Mouse (Mus musculus) adrenal gland, adult (tissue): ENCODE results near the gene Zscan10.

Source experiments
- DNase-seq, 2 experiments: peaks; one replicate each; pipeline ENCODE4 v3.0.0; 2022 to 2023; ENCODE audit warnings: low spot score in 1 of 2; ENCODE audit not compliant: inconsistent age in 2 of 2

Zscan10 gene

DNA sequence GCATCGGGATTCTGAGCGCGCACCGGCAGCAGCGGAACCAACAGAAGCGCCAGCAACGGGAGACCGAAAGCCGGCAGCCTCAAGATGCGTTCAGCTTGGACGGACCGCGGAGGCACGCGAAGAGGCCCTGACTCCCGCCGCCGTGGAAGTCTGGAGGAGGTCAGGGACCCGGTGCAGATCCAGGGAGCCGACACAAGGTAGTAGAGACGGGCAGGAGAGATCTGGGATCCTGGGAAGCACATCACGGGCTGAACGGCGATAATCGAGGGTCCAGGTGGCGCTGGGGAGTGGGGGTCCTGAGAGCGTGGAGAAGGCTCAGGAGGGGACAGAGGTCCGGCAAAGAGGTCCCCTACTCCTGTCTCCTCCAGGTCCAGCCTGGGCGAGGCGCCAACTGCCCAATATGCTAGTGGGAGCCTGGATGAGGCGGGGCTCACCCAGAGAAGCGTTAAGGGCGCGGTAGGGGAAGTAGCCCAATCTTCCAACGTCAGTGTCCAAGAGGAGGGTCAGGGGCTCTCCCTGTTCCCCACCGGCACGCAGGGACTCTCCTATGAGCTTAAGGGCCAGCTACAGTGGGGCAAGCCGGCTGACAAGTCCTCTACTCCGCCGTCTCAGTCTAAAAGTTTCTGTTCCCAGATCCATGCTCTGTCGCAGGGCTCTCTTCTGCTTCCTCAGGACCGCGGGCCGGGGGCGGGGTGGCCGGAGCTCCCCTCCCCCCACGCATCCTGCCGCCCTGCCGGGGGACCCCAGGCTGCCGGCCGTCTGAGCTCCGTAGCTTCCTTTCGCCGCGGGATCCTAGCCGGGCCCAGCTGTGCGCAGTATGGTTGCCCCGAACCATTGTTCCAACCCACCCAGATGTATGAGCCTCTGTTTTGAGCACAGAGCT is 44.2 kb downstream of the Zscan10 start, which contains the start of gene Mmp25:
Gene Mmp25 (minus strand): TSS at position 665 of the 883 bp plus-strand sequence.
- DNase-seq, result peak in 1 of 2 experiments; percentile 44

DNA sequence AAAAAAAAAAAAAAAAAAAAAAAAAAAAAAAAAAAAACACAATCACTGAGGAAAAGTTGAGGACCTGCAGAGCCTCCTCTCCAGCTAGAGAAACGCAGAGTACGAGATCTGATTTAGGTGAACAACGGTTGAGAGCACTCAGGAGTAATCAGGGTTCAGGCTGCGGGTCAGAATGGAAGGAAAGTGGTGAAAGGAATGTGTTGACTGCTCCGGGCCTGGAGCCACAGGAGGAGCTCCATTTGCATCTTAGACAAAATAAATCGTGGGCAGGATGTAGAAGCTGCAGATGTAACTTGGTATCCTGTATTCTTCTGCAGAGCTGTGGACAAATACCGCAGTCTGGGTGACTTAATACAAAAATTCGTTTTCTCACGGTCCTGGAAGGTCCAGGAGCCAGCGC is 45.2 kb downstream of the Zscan10 start:
- no peak for DNase-seq

DNA sequence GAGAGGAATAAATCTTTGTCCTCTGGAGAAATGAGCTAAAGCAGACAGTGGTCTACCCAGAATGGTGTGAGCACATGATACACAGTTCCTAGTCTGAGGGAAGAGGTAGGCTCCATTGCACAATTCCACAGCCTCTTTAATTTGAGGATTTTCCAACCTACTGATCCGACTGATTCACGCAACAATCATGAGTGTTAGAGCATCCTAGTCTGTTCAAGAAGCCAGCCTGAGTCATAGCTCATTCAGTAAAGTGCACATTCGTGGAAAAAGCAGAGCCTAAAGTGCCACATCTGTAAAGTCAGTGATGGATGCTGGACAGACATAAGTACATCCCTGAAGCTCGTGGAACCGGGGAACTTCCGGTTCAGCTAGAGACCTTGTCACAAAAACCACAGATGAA is 50.7 kb downstream of the Zscan10 start:
- no peak for DNase-seq

DNA sequence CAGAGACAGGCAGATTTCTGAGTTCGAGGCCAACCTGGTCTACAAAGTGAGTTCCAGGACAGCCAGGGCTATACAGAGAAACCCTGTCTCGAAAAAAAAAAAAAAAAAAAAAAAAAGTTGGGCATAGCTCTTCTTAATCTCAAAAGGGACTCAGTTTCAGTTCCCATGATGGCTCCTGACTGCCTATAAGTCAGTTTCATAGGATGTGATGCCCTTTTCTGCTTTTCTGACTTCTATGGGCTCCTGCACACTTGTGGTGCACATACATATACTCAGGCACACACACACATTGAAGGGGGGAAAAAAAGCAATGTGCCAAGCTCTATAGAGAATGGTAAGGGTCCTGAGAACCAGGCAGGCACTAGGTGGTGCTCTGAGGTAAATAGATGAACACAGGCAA is 52.7 kb downstream of the Zscan10 start:
- no peak for DNase-seq

DNA sequence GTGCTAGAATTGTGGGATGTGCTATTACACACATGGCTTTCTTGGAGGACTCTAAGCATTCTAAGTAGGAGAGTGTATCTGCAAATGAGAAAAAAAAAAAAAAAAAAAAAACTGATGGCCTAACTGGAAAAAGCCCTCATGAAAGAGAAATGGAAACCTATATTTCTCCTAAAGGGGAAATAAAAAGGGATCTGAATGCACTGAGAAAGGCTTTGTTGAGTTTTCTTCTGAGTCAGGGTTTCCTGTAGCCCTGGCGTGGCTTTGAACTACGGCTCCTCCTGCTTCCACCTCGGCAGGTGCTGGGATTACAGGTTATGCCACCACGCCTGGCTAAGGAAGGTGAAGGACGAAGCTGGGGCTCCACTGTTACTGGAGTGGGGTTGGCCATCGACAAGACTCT is 53.3 kb downstream of the Zscan10 start:
- DNase-seq, result no peak

DNA sequence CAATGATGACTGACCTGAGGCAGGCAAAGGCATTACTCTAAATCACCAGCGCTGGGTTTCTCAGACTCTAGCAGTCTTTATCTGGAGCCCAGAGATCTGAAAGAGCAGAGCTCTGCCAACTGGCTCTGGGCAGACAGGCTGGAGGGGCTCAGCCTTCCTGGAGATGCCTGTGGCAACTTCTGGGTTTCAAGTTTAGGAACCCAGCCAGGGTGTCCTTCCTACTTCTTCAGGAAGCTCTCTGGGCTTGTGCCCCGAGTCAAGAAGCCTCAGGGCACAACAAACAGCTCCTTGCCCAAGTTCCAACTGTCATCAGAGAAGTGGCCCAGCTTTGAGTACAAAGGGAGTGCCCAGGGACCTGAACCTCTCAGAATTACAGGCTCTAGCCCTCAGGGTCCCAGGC is 53.8 kb downstream of the Zscan10 start:
- no peak for DNase-seq

DNA sequence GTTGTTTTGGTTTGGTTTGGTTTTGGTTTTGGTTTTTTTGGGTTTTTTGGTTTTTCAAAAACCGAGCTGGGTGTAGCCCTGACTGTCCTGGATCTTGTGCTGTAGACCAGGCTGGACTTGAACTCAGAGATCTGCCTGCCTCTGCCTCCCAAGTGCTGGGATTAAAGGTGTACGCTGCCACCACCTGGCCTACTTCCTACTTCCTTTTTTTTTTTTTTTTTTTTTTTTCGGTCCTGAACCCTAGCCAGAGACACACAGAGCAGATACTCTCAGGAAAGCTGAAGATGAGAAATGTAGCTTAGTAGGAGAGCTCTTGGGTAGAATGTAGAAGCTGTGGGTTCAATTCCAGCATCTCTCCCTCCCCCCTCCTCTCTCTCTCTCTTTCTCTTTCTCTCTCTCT is 57.8 kb downstream of the Zscan10 start:
- DNase-seq, result no peak

DNA sequence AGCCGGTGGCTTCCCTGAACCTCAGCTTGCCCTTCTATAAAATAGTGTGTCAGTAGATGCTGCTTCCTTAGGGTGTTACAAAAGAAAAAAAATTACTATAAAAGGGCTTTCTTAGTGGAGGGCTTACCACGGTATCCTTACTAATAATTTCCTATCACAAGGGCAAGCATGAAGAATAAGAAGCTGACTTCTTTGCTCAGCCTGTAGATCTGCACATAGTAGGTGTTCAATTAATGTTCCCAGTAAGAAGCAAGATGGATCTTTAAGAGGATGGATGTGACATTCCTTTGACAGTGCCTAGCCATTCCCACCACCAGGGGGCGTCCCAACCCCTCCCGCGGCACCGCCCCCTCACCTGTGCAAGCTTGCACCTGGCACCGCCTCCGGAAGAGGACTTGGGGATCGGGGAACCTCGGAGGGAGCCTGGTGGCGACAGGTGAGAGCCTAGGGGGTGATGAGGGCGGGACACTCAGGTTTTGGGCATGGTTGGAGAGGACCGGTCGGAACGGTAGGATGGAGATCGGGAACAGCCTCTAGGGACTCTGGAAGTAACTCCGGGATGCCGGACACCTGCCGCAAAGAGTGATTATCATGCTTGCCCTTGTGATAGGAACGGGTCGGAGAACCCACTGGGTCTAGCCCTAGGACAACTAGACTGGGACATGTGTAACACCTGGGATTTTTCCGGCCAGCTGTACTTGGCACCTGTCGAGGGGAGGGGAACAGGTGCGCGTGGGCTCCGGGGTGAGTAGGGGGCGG is 59.6 kb downstream of the Zscan10 start, which contains the start of gene Bicdl2:
Gene Bicdl2 (plus strand): TSS at position 390 of the 759 bp plus-strand sequence.
- peak in 1 of 2 experiments; percentile 78 for DNase-seq
